Mouse (Mus musculus): ENCODE results near the gene Olfr832.
"Not testable (repeated sequence)": the region's sequence is repeated elsewhere in the genome, so short reads cannot be mapped to it uniquely, and the experiment has no call there.

The Olfr832 gene

GRCm38 (mm10) chr9:18936822-18937221 is at the start of gene Olfr832:
Gene Olfr832 (plus strand): TSS chr9:18937122.
- DNase-seq (ENCODE audit: low spot score) = not testable (repeated sequence)

GRCm38 (mm10) chr9:18907699-18908098 is 29.2 kb upstream of the Olfr832 start:
- DNase-seq (ENCODE audit: low spot score) = not testable (repeated sequence)

- DNase-seq (ENCODE audit: low spot score) = not testable (repeated sequence)
Observed at GRCm38 (mm10) chr9:18927921-18928320, 9.0 kb upstream of the Olfr832 start.

GRCm38 (mm10) chr9:18962021-18962420 is 25.1 kb downstream of the Olfr832 start:
- no peak for DNase-seq (ENCODE audit: low spot score)

- no peak for DNase-seq (ENCODE audit: low spot score)
Observed at GRCm38 (mm10) chr9:18987690-18988089, 50.8 kb downstream of the Olfr832 start, which contains the start of gene Olfr834. Gene Olfr834 (plus strand): TSS chr9:18987990.
